Mouse (Mus musculus) G1E (cell line): ENCODE results near the gene Tmem144.

ENCODE experiments used
- CTCF ChIP-seq: IDR thresholded peaks from 2 replicates; pipeline ENCODE4 v1.5.1; 2012; ENCODE audit warnings: low read depth, low read length, inconsistent platforms, mixed read lengths
- GATA1 ChIP-seq: IDR thresholded peaks from 2 replicates; pipeline ENCODE4 v1.6.1; 2012; ENCODE audit warnings: borderline replicate concordance, low read length, inconsistent platforms, mixed read lengths
- POLR2AphosphoS5 ChIP-seq: IDR thresholded peaks from 2 replicates; pipeline ENCODE4 v1.6.1; 2012; ENCODE audit warnings: low read depth, low read length, inconsistent platforms; ENCODE audit not compliant: insufficient replicate concordance
- TAL1 ChIP-seq: conservative IDR thresholded peaks from 2 replicates; pipeline ENCODE4 v1.6.1; 2012; ENCODE audit warnings: low read depth, low read length, inconsistent platforms, mixed read lengths

DNA sequence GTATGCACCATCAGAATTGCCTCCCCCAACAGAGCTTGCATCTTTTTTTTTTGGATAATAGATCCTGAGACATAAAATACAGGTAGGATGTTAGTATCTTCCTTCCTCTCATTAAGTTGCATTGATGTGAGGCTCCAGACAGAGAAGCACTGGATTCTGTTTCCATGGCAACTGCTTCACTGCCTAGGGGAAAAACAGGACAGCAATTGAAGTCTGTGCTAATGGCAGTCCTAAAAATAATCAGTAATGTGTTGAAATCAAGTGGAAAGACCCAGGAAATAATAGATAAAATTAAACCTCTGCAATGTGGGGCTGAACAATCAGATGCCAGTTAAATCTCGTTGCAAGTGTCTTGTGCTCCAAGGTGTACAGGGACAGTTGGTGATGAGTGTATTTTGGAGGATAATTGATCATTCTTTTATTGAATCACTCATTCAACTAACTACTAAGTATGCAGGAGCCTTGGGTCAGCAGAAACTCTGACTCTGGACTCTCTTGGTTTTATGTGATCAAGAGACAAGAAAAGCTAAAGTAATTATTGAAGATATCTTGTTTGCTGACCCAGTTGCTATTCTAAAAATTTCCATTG lies 14.6 kb upstream of the Tmem144 start:
- no peak for TF ChIP-seq TAL1
- no peak for TF ChIP-seq CTCF
- no peak for TF ChIP-seq POLR2AphosphoS5
- no peak for TF ChIP-seq GATA1
